Mouse (Mus musculus): ENCODE results near the gene Ttc21a.
"Not testable (repeated sequence)": the region's sequence is repeated elsewhere in the genome, so short reads cannot be mapped to it uniquely, and the experiment has no call there.

Ttc21a gene

GRCm38 (mm10) chr9:119999636-120000035 lies 62.2 kb downstream of the Ttc21a start:
- DNase-seq = no peak

DNA sequence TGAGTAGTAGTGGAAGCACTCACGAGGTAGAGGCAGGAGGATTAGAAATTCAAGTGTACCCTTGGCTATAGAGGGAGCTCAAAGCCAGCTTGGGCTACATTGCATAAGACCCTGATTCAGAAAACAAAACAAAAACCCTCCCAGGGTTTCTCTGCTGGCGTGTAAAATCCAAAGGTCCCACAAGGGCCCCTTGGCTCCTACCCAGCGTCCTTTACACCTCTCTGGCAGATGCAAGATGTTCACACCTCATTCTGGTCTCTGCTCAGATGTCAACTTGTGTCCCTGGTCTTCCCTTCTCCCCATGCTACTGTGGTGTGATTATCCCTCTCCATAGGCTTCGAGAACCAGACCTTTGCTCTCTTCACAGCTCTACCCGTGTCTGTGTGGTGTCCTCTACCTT lies 63.4 kb downstream of the Ttc21a start:
- no peak for DNase-seq

- no peak for DNase-seq
Measured at GRCm38 (mm10) chr9:120001945-120002725, 64.7 kb downstream of the Ttc21a start.

GRCm38 (mm10) chr9:120002893-120003292 lies 65.5 kb downstream of the Ttc21a start:
- DNase-seq = no peak

DNA sequence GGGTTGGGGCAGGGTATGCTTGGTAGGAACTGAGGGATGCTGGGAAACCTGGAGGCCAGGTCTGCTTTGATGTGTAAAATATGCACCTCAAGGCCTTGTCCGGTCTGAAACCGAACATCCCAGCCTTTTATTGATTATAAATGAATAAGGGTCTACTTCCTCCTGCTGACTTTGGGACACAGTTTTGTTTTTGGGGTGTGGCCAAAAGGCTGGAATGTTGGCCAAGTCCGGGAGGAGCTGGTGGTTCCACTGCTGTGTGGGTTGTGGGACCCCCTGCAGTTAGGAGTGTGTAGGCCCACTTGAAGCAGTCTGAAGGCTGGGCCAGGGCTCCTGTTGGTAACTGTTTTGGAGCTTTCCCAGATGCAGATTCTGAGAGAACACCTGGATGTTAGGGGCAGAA lies 68.5 kb downstream of the Ttc21a start:
- no peak for DNase-seq

DNA sequence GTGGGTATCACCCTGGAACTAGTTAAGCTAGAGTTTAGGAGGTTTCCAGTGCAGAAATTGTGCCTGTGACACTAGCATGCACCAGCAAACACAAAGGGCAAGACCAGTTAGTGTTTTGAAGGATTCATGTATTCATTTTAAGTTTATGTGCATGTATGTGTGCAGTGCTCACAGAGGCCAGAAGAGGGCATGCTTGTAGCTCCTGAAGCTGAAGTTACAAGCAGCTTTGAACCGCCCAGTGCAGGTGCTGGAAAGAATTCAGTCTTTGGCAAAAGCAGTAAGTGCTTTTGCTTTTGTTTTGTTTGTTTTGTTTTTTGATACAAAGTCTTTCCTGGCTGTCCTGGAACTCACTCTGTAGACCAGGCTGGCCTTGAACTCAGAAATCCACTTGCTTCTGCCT lies 70.4 kb downstream of the Ttc21a start:
- no peak for DNase-seq

- DNase-seq = no peak
Measured at GRCm38 (mm10) chr9:120009226-120009841, 71.9 kb downstream of the Ttc21a start.

DNA sequence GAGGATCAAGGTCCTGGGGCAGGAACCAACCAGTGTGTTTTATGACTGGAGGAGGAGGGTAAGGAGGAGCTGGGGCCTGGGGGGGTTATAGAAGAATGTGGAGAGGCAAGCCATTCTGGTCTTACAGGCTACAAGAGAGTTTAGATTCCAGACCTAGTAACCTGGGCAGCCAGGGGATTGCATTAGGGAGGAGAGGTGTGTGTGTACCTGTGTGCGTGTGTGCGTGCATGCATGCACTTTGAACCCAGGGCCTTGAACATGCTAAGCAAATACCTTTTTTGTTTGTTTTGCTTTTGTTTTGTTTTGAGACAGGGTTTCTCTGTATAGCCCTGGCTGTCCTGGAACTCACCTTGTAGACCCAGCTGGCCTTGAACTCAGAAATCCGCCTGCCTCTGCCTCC lies 72.5 kb downstream of the Ttc21a start:
- no peak for DNase-seq

- peak; percentile 98 for DNase-seq
Measured at GRCm38 (mm10) chr9:120010781-120011511, 73.5 kb downstream of the Ttc21a start.

GRCm38 (mm10) chr9:120011533-120011932 lies 74.1 kb downstream of the Ttc21a start:
- DNase-seq = peak; percentile 80 to 81

- DNase-seq = not testable (repeated sequence)
Measured at GRCm38 (mm10) chr9:120012161-120012560, 74.8 kb downstream of the Ttc21a start.

GRCm38 (mm10) chr9:120012781-120013180 lies 75.4 kb downstream of the Ttc21a start:
- DNase-seq = no peak

DNA sequence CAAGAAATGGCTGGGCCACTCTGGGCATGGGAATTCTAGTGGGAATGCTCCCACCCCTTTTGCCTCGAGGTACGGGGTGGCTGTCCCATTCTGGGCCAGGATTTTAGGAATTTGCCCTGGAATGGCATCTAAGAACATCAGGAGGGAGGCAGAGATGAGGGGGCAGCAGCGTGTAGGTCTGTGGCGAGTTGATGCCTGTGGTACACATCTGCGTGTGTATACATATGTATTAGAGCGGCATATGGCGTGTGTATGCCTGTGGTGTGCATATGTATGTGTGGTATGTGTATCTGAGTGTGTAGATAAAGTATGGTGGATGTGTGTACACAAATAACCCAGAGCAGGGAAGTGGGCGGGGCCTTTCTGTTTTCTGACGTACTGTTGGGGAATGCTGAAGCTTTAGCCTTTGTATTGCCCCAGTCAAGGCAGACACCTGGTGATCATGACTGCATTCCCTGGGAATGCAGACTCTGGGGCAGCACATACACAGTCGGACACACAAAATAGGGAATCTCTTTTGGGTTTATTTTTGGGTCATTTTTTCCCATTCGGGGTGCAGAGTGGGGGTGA lies 75.9 kb downstream of the Ttc21a start:
- no peak for DNase-seq

GRCm38 (mm10) chr9:120014828-120015227 lies 77.4 kb downstream of the Ttc21a start:
- DNase-seq = no peak

GRCm38 (mm10) chr9:120016956-120017355 lies 79.5 kb downstream of the Ttc21a start:
- no peak for DNase-seq
